Mouse (Mus musculus): Measurements from ENCODE around the gene Eme1. TPM values are rescaled to one million over a fixed set of nuclear protein-coding genes. Genes with fewer than 3 reads are reported as not detected.
A peak's percentile ranks its signal among the peaks of the same experiment; 100 is the strongest.

Eme1 gene
- polyA plus RNA-seq, 1 experiment from 2014 or later, result 35.5 TPM

GRCm38 (mm10) chr11:94630199-94631011, 23.4 kb downstream of the Eme1 start:
- H3K4me1 ChIP-seq (replicated peaks; ENCODE audit: control insufficient read depth, insufficient read depth, low read length), result peaks cover 5% of the 10 kb centered on the region
- peak overlapping the region; percentile 99 for H3K4me3 ChIP-seq (ENCODE audit: low read depth, low read length)
- peak overlapping the region; percentile 96 for H3K4me2 ChIP-seq
- peaks cover 27% of the 10 kb centered on the region for H3K36me3 ChIP-seq (ENCODE audit: control insufficient read depth, insufficient read depth, low read length)
- no peaks in the 10 kb centered on the region for H3K9me3 ChIP-seq (ENCODE audit: control insufficient read depth, low read length)
- H3K9ac ChIP-seq (ENCODE audit: low read depth, low read length), result peak overlapping the region; percentile 96
- peak overlapping the region; percentile 71 for H3K27ac ChIP-seq (ENCODE audit: low read depth, low read length)
- 10% methylated on average over 26 of the region's 26 CpGs for WGBS
- peak; percentile 52 for DNase-seq (ENCODE audit: low spot score)
- H3K27me3 ChIP-seq (replicated peaks; ENCODE audit: control insufficient read depth, insufficient read depth, low read length), result no peaks in the 10 kb centered on the region
- ATAC-seq (replicated peaks; ENCODE audit: low FRiP score), result 0 out of 2 replicates have a peak, but pooled peaks have one; percentile 9

- H3K4me3 ChIP-seq (ENCODE audit: low read depth, low read length), result peak overlapping the region; percentile 99
- H3K4me1 ChIP-seq (replicated peaks; ENCODE audit: control insufficient read depth, insufficient read depth, low read length), result peaks cover 5% of the 10 kb centered on the region
- peak overlapping the region; percentile 96 for H3K9ac ChIP-seq (ENCODE audit: low read depth, low read length)
- H3K27ac ChIP-seq (ENCODE audit: low read depth, low read length), result peak overlapping the region; percentile 71
- H3K4me2 ChIP-seq, result peak overlapping the region; percentile 96
- H3K9me3 ChIP-seq (ENCODE audit: control insufficient read depth, low read length), result no peaks in the 10 kb centered on the region
- no peaks in the 10 kb centered on the region for H3K27me3 ChIP-seq (replicated peaks; ENCODE audit: control insufficient read depth, insufficient read depth, low read length)
- 0% methylated on average over 28 of the region's 28 CpGs for WGBS
- peaks cover 21% of the 10 kb centered on the region for H3K36me3 ChIP-seq (ENCODE audit: control insufficient read depth, insufficient read depth, low read length)
- DNase-seq (ENCODE audit: low spot score), result no peak
- ATAC-seq (replicated peaks; ENCODE audit: low FRiP score), result peak; percentile 71
These were observed 23.9 kb downstream of the Eme1 start for GRCm38 (mm10) chr11:94629884-94630198.

GRCm38 (mm10) chr11:94629199-94629883, 24.4 kb downstream of the Eme1 start, which contains the start of gene Lrrc59:
TSS of gene Lrrc59 (plus strand) at chr11:94629767.
- peaks cover 17% of the 10 kb centered on the region for H3K36me3 ChIP-seq (ENCODE audit: control insufficient read depth, insufficient read depth, low read length)
- no peaks in the 10 kb centered on the region for H3K27me3 ChIP-seq (replicated peaks; ENCODE audit: control insufficient read depth, insufficient read depth, low read length)
- peak within 1 kb of the TSS; percentile 99 for H3K4me3 ChIP-seq (ENCODE audit: low read depth, low read length)
- H3K27ac ChIP-seq (ENCODE audit: low read depth, low read length), result peak within 1 kb of the TSS; percentile 71
- H3K4me1 ChIP-seq (replicated peaks; ENCODE audit: control insufficient read depth, insufficient read depth, low read length), result peaks cover 5% of the 10 kb centered on the region
- peak within 1 kb of the TSS; percentile 96 for H3K9ac ChIP-seq (ENCODE audit: low read depth, low read length)
- DNase-seq (ENCODE audit: low spot score), result peak; percentile 95
- no peaks in the 10 kb centered on the region for H3K9me3 ChIP-seq (ENCODE audit: control insufficient read depth, low read length)
- H3K4me2 ChIP-seq, result peak within 1 kb of the TSS; percentile 96
- ATAC-seq (replicated peaks; ENCODE audit: low FRiP score), result peak; percentile 97
- WGBS, result 2% methylated on average over 41 of the region's 41 CpGs

- ATAC-seq (replicated peaks; ENCODE audit: low FRiP score) (no peak), DNase-seq (ENCODE audit: low spot score) (no peak)
- Histone ChIP-seq H3K9ac (ENCODE audit: low read depth, low read length) (no peak overlapping the region), H3K27ac (ENCODE audit: low read depth, low read length) (no peak overlapping the region), H3K27me3 (replicated peaks; ENCODE audit: control insufficient read depth, insufficient read depth, low read length) (no peaks in the 10 kb centered on the region), H3K4me1 (replicated peaks; ENCODE audit: control insufficient read depth, insufficient read depth, low read length) (no peaks in the 10 kb centered on the region), H3K9me3 (ENCODE audit: control insufficient read depth, low read length) (no peaks in the 10 kb centered on the region), H3K4me2 (no peak overlapping the region), H3K4me3 (ENCODE audit: low read depth, low read length) (no peak overlapping the region), H3K36me3 (ENCODE audit: control insufficient read depth, insufficient read depth, low read length) (no peaks in the 10 kb centered on the region)
- WGBS, result 66% methylated on average over 2 of the region's 2 CpGs
These were observed 31.6 kb downstream of the Eme1 start for GRCm38 (mm10) chr11:94622162-94622561.

GRCm38 (mm10) chr11:94621458-94621852, 32.3 kb downstream of the Eme1 start:
- H3K4me2 ChIP-seq, result no peak overlapping the region
- no peak for ATAC-seq (replicated peaks; ENCODE audit: low FRiP score)

GRCm38 (mm10) chr11:94620766-94621457, 32.9 kb downstream of the Eme1 start:
- Histone ChIP-seq H3K4me3 (ENCODE audit: low read depth, low read length) (no peak overlapping the region), H3K27me3 (replicated peaks; ENCODE audit: control insufficient read depth, insufficient read depth, low read length) (no peaks in the 10 kb centered on the region), H3K36me3 (ENCODE audit: control insufficient read depth, insufficient read depth, low read length) (no peaks in the 10 kb centered on the region), H3K4me1 (replicated peaks; ENCODE audit: control insufficient read depth, insufficient read depth, low read length) (no peaks in the 10 kb centered on the region), H3K9ac (ENCODE audit: low read depth, low read length) (no peak overlapping the region), H3K9me3 (ENCODE audit: control insufficient read depth, low read length) (no peaks in the 10 kb centered on the region), H3K27ac (ENCODE audit: low read depth, low read length) (no peak overlapping the region), H3K4me2 (no peak overlapping the region)
- DNase-seq (ENCODE audit: low spot score) (no peak), ATAC-seq (replicated peaks; ENCODE audit: low FRiP score) (no peak)
- 63% methylated on average over 6 of the region's 6 CpGs for WGBS

More at GRCm38 (mm10) chr11:94621458-94621852, 32.3 kb downstream of the Eme1 start:
- Histone ChIP-seq H3K36me3 (ENCODE audit: control insufficient read depth, insufficient read depth, low read length) (no peaks in the 10 kb centered on the region), H3K27ac (ENCODE audit: low read depth, low read length) (no peak overlapping the region), H3K4me3 (ENCODE audit: low read depth, low read length) (no peak overlapping the region), H3K27me3 (replicated peaks; ENCODE audit: control insufficient read depth, insufficient read depth, low read length) (no peaks in the 10 kb centered on the region), H3K9me3 (ENCODE audit: control insufficient read depth, low read length) (no peaks in the 10 kb centered on the region), H3K9ac (ENCODE audit: low read depth, low read length) (no peak overlapping the region), H3K4me1 (replicated peaks; ENCODE audit: control insufficient read depth, insufficient read depth, low read length) (no peaks in the 10 kb centered on the region)
- DNase-seq (ENCODE audit: low spot score), result no peak

GRCm38 (mm10) chr11:94617646-94618045, 36.1 kb downstream of the Eme1 start:
- Histone ChIP-seq H3K4me1 (replicated peaks; ENCODE audit: control insufficient read depth, insufficient read depth, low read length) (no peaks in the 10 kb centered on the region), H3K9ac (ENCODE audit: low read depth, low read length) (no peak overlapping the region), H3K27me3 (replicated peaks; ENCODE audit: control insufficient read depth, insufficient read depth, low read length) (peaks cover 2% of the 10 kb centered on the region; the same call in 1 of the 2 replicates), H3K4me3 (ENCODE audit: low read depth, low read length) (no peak overlapping the region), H3K4me2 (no peak overlapping the region), H3K27ac (ENCODE audit: low read depth, low read length) (no peak overlapping the region), H3K36me3 (ENCODE audit: control insufficient read depth, insufficient read depth, low read length) (no peaks in the 10 kb centered on the region), H3K9me3 (ENCODE audit: control insufficient read depth, low read length) (no peaks in the 10 kb centered on the region)
- DNase-seq (ENCODE audit: low spot score), result no peak
- no peak for ATAC-seq (replicated peaks; ENCODE audit: low FRiP score)
- WGBS, result 84% methylated on average over 2 of the region's 2 CpGs

- no peaks in the 10 kb centered on the region for H3K9me3 ChIP-seq (ENCODE audit: control insufficient read depth, low read length)
- 28% methylated on average over 4 of the region's 4 CpGs for WGBS
- no peak overlapping the region for H3K9ac ChIP-seq (ENCODE audit: low read depth, low read length)
- DNase-seq (ENCODE audit: low spot score) (no peak), ATAC-seq (replicated peaks; ENCODE audit: low FRiP score) (no peak)
- peaks cover 2% of the 10 kb centered on the region; the same call in 1 of the 2 replicates for H3K27me3 ChIP-seq (replicated peaks; ENCODE audit: control insufficient read depth, insufficient read depth, low read length)
- no peaks in the 10 kb centered on the region for H3K36me3 ChIP-seq (ENCODE audit: control insufficient read depth, insufficient read depth, low read length)
- no peak overlapping the region for H3K27ac ChIP-seq (ENCODE audit: low read depth, low read length)
- H3K4me3 ChIP-seq (ENCODE audit: low read depth, low read length), result no peak overlapping the region
- H3K4me2 ChIP-seq, result no peak overlapping the region
- H3K4me1 ChIP-seq (replicated peaks; ENCODE audit: control insufficient read depth, insufficient read depth, low read length), result no peaks in the 10 kb centered on the region
These were observed 38.3 kb downstream of the Eme1 start for GRCm38 (mm10) chr11:94615494-94615893.
